Mouse (Mus musculus) WW6 (cell line): ENCODE measurements around the gene Lef1.

Source experiments
- DNase-seq: peaks from one replicate; pipeline ENCODE4 v3.0.0-alpha.2; 2013; ENCODE audit warnings: low read depth, low spot score

Gene Lef1

DNA sequence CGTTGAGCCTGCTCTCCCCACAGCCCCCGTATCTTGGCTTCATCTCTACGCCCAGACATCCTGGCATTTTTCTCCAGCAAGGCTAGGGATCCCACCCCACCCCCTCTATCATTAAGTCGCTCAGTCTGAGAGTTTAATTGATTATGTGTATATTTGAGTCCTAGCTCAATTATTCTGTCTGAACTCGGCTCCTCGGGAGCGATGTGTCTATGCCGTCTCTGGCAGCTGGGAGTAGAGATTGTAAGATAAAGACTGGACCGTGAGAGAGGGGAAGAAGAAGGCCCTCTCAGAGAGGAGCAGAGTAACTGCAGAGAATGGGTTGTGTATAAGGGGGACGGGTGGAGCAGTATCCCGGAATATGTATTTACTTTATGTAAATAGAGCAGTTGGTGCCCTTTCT is 80.0 kb downstream of the Lef1 start:
- DNase-seq, result no peak

DNA sequence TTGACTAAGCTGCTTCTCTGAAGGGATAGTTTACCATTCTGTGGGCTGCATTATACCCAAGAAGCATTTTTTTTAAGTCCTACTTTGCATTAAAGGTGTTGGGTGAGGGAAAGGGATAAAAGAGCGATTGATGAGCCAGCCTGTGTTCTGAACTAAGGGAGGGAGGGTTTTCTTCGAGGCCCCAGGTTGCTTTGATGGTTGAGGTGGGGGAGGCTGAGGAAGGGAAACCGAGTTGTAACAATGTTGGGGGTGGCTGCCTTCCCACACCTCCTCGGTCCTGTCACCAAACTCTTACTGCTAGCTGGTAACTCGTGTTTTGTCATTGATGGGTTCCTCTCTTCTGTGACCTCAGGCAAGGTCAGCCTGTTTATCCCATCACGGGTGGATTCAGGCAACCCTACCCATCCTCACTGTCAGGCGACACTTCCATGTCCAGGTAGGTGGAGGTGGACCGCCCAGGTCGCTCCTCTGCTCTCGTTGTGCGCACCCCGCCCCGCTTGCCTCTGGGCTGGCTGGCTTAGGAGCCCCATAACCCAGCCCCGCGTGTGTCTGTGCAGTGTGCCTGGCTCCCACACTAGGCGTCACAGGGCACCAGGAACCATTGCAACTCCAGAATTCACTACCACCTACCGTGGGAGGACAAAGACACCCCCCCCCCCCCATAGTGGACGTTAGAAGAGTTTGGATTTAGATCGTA is 80.5 kb downstream of the Lef1 start:
- DNase-seq, result no peak

DNA sequence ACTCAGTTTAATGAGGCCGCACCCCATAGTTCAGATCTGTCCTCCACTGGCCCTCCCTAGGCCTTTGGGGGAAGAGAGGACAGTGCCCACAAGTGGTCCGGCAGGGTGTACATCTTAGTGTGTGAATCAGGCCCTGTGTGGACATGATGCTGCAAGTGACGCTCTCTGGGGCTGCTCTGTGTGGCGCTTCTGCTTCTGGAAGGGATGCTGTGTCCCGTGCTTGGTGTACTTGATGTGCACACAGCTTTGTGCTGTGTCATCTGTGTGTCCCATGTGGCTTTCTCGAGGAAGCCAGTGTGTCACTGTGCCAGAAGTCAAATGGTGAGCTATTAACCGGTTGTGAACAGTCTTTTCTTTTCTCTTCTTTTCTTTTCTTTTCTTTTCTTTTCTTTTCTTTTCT is 81.2 kb downstream of the Lef1 start:
- no peak for DNase-seq

DNA sequence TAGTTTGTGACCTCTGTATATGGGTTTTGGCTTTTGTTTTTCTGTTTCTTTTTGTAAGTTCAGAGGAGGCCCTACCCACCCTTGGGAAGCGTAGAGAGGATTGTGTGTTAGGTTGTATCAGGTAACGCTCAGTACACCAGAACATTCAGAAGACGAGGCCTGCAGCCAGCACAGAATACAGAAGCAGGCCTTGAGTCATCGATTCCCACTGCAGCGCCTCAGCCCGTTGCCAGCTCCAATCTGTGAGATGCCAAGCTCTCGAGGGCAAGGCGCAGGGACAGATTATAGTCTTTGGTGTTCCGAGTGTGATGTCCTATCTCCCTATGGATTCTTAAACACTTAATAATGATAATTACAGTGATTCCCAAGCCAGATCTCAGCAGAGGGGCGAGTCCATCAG is 85.8 kb downstream of the Lef1 start:
- no peak for DNase-seq

DNA sequence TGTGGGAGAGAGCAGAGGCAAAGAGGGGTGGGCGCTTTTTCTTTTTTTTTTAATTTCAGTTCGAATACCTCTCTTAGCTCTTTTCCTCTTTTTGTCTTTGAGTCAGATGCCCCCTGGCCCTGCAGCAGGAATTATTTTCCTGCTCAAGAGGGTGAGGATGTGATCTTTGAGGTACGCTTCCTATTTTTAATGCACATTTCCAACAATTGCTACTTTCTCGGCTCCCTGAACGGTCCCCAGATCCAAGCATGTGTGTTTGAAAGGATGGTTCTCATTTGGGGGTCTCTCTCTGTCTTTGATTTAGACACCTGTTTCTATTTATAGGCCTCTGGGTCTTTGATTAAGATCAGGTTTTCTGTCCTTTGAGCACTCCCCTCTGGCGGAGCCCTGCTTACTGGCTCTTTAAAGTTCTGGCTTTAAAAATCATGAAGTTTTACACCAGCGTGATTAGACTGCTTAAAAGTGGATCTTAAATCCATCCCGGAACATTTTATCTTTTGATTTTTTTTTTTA is 86.3 kb downstream of the Lef1 start:
- DNase-seq, result no peak

DNA sequence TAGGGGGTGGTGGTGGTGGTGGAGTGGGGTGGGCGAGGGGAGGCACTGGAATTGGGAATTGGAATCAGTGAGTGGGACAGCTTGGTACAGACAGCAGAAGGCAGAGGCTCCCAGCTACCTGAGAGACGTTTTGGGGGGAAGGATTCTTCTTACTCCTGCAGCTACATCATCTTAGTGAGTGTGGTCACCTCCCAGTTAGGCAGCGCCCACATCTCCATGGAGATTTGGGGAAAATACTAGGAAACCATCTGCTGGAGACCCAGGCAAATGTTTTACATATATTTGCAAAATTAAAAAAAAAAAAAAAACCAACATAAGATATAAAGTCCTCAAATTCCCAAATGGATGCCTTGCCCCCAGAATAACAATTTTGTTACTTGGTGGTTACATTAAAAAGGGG is 88.7 kb downstream of the Lef1 start:
- DNase-seq, result no peak

DNA sequence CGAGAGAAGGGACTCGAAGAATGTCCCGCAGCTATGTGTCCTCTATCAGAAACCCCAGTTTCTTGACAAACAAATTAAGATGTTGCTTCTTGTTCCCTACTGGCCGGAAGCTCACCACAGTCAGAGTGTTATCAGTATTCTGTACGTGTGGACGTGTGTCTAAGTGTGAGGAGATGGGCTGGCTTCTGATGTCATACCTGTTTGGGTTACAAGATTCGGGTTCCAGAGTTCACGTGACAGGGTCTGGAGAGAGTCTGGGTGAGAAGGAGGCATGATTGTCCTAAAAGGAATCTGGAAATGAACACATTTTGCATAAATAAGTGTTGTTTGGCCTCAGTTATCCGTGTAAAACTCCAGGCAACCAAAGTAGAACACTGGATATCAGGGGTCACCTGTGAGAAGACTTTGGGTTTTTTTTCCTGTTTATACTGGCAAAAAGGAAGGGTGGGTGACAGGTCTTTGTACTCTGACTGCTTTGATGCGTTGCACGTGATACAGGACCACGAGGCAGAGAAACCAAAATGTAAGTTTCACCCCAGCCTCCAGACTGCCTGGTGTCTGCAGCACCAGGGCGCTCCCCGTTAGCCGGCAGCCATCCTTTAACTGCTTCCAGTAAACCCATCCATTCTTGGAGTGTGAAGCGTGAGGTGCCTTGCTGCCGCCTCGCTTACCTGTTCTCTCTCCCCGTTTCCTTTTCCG is 89.5 kb downstream of the Lef1 start:
- DNase-seq, result no peak

DNA sequence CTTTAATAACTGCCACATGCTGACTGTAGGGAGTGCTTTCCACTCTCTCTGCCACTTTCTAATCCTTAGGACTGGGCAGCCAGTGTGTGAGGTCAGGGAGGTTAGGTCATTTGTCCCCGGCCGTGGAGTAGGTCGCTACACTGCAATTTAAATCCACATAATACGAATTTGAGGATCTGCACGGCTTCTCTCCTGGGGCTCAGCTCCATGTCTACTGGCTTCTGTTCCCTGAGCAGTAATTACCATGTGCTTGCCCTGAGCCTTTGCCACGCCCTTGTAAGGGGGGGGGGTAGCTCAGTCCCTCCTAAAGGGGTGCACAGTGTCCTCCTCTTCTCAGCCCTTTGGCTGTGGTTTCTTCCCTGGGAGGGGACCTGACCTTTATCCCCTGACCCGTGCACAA is 92.0 kb downstream of the Lef1 start:
- DNase-seq, result no peak

DNA sequence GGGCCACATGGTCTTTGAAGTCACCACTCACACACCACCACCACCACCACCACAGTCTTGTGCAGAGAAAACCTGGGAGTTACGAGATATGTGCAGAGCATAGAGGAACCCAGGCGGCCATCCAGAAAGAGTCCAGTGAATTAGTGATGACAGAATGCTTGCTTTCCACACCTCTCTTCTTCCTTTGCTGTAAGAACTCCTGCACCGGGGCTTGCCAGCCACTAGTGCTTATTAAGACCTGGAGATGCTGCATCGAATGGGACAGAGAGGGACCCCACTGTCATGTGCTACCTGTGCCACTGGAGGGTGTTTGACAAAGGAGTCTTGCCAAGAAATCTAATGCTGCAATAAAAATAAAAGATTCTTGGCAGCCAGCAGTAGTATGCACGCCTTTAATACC is 97.6 kb downstream of the Lef1 start:
- no peak for DNase-seq

DNA sequence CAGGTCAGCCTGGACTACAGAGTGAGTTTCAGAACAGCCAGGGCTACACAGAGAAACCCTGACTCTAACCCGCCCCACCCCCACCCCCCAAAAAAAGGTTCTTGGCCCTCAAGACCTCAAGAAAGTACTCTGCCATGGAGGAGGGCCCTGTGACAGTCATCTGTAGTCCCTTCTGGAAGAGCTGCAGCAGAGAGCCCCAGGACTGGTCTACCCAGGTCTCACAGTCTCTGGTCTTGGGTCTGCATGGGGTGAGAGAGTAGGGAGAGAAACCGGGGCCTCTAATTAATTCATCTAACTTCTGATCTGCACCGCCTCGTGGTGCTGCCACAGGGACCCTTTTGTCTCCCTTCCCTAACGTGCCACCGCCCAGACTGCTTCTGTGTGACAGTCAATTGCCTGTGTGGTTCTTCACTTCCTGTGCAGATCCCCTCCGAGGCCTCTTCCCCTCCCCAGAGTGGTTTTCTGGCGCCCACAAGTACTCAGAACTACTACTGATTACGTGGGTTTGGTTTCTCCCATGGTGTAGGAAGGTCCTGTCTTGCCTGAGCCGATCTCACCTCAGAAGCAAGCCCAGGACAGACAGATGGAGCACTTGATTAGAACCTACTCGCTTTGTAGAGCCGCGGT is 98.1 kb downstream of the Lef1 start:
- no peak for DNase-seq

DNA sequence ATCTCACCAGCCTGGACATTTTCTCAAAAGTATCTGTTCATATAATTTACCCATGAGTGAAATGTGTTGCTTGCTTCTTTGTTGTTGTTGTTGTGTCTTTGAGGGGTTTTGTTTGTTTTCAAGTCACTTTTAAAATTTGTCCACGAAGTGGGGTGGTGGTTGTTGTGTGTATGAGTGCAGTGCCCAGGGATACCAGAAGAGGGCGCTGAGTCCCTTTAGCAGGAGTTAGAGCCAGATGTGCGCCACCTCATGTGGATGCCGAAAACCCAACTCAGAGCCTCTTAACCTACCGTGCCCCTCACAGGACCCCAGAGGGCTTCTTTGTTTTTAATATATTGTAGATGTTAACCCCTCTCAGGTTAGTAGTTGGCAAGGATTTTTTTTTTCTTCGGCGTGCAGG is 101.9 kb downstream of the Lef1 start:
- peak; percentile 46 for DNase-seq

DNA sequence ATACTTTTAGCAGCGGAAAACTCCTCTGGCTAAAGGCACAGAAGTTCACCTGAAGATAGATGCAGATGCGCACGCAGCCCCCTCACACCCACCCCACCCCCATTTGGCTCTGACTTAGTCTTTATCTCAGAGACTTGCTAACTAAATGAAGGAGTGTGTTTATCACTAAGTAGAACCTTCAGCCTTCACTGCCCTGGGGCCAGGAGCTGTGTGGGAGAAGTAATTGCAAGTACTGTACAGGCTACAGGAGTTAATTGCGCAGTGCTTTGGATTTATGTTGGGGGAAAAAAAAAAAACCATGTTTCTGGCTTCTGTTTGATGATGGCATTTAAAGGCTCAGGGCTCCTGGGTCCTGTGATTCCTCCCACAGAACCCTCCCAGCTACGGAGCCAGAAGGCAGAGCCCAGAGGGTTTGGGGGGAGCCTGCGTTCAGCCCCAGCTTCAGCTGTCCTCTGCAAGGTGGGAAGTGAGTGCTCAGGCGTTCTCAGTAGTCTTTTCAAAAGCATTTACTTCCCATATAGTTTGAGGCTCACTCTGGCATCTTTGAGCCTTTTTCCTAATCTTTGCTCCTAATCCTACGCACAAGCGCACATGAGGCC is 103.9 kb downstream of the Lef1 start:
- DNase-seq, result no peak

DNA sequence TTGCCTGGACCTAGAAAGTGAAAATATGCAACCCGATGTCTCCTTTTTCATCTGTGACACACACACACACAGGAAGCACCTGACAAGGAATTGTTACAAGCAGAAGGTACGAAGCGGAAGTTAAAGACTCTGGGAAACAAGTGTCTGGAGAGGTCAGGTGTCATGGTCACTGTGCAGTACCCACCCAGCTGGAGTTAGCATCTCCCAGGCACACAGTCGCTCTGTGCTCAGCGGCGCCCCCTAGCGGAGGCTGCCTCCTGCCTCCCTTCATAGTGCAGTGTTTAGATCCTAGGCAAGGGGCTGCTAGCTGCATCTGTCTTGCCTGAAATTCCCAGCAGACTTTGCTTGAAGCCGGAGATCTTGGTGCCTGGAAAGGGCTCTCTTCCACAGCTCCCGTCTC is 104.6 kb downstream of the Lef1 start:
- DNase-seq, result no peak

DNA sequence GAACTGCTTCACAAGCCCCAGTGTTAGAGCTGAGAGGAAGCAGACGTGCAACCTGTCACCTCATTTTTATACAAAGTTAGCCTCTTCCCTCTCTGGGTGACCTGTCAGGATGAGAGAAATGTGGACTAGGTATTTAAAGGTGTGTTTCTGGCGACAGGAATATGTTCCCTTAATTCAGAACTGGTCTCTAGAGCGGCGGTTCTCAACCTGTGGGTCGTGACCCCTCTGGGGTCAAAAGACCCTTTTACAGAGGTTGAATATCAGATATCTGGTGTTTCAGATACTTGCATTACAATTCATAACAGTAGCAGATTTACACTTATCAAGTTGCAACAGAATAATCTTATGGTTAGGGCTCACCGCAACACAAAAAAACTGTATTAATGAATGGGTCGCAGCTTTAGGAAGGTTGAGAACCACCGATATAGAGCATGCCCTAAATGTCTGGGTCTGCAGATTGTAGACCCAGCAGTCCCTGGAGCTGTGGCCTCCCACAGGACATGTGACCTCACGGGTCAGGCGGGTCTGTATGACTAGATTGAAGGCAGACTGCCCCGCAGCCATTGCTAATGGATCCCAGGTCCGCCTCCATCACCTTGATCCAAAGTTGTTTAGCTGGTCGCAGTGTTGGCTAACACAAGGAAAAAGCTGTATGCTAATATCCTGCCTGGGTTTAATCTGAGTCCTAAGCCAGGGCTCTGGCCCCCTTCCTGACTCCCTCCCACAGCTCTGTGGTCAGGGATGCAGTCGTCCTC is 108.5 kb downstream of the Lef1 start:
- no peak for DNase-seq

DNA sequence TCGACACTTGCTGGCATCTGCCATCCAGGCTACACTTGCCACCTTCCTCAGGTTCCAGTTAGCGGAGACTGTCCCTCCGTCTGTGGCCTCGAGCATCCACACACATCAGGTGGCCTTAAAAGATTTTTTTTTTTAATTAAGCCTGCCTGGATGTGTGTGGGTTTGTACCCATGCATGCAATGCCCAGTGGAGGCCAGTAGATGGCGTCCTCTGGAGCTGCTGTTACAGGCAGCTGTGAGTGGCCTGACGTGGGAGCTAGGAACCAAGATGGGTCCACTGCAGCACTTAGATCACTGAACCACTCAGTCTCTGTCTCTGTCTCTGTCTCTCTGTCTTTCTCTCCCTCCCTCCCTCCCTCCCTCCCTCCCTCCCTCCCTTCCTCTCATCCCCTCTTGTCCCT is 117.8 kb downstream of the Lef1 start:
- DNase-seq, result no peak

DNA sequence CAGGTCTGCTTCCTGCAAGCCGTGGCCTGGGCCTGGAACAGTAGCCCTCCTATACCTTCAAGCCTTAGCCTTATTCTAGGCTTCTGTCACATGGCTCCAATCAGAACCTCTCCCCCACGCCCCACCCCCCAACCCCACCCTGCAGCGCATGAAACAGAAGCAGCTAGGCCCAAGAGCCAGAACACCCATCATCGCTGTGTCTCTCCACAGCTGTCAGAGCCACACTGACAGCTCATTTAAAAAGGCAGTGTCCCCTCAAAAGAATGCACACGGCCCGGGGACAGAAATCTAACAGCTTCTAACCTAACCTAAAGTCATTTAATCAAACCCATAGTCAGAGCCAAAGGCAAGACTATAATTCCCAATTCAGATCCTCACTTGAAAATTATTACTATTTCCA is 126.8 kb downstream of the Lef1 start:
- DNase-seq, result no peak

DNA sequence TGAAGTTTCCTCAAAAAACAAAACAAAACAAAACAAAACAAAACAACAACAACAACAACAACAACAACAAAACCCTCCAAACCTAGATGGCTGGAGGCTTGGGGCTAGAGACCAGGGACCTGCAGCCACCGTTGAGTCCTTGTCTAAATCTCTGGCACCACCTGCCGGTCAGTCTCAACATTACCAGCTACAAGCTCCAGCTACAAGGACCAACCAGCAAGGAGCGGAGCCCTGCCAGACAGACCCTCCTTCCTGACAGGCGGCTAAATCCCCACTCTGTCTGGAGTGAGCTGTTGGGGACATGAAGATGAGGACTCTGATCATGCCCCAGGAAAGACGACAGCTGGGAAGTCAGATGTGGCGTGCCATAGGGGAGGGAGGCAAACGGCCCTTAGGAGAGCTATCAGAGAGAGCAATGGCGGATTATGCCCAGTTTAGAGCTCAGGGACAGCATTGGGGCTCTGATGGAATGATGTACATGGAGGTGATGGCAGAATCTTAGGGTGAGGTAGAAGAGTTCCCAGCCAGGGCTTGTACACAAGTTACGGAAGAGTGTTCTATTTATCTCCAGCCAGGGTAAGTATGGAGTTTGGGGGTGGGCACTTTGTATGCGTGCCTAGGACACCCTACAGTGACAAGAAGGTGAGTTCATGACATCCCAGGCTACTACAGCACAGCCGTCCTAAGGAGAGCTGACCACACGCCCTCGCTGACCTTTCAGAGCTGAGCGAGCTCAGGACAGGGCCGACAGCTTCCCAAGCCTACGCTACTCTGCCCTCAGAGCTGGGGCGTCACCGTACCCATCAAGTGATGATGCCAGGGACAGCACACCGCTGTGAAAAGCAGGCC is 127.7 kb downstream of the Lef1 start:
- DNase-seq, result peak; percentile 53

DNA sequence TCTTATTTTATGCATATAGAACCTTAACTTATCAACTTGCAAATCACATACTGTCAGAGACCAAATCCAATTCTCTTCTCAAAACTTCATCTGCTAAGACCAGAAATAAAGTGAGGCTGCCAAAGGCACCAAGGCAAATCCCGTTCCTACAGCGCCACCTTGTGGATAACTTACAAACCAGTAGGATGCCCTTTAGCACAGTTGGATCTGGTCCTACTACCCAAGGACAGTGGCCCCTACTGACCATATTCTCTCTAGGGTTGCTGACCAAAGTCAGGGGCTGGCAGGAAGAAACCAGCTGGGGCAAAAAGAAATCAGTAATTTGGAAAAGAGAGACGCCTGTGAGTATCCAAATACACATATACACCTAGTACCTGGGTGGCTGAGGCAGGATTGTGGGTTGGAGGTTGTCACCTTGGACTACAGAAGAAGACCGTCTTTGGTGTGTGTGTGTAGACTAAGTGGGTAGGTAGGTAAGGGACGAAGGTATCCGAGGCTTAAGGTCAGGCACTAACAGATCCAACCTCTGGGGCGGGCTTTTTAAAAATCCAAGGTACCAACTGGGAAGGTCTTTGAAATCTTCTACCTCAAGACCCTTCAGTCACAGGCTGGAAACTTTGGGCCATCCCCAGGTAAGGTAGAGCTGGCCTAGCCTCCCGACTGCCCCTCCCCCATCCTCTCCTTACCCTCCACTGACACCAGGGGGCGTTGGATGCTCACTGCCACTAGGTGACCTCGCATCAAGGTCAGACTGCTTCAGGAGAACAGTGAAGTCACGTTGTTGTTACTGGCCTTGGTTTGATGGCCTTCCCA is 135.7 kb downstream of the Lef1 start:
- DNase-seq, result peak; percentile 43

DNA sequence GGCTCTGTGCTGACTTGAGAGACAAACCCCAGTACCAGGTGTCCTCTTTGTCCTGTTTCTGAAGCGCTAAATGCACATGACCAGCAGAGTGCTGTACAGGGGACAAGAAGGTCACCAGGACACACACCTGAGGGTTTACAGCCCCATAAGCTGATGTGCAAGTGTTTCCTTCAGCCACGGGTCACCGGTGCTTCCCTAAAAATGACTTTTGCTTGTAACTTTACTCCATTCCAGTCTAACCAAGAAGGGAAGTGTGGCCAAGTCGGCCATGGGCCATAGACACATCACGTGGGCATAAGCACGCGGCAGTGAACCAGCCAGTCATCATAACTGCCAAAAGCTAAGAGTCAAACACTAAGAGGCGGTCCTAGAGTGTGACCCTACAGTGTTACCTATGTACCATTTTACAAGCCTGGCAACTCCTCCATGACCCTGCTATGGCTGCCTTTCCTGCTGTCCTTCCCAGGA is 136.3 kb downstream of the Lef1 start:
- no peak for DNase-seq

DNA sequence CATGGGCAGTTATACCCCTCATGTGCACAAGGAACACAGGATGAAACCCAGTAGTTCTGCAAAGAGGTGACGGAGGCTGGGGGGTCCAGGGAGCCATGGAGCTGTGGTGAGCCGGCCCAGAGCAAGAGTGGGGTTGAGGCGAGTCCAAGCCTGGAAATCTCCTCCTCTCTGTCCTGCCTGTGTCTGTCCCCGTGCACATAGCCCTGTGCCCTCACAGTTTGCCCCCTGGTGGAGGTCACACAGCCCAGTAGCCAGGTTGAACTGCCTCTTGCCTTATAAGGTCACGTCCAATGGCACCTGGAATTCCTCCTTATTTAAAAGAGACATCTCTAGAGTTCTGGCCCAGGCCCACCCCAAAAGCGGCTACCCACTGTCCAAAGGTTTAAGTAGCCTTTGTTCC is 137.2 kb downstream of the Lef1 start:
- no peak for DNase-seq
